In genomic region chr17:35914975-35915374, GRCm38 (mm10) we compare ENCODE assay signal across 9 mouse cellular contexts. TPM values are rescaled to one million over a fixed set of nuclear protein-coding genes. Genes with fewer than 3 reads are reported as not detected.
DNase-seq lines count a peak whose midpoint lies in the region; ATAC-seq and TF ChIP-seq lines count a peak whose summit lies in the region.
"Had no signal": no experiment of that assay in that cellular context is flagged by ENCODE, and none has a peak within 500 bp of the region (broad histone marks: within the 10 kb centered on the region; RNA-seq: fewer than 3 reads in every experiment).

No protein-coding gene starts in this region.

- H3K27me3 ChIP-seq in kidney, embryonic 15.5 days: no peaks in the 10 kb centered on the region
- no peaks in the 10 kb centered on the region for H3K27me3 ChIP-seq in intestine, embryonic 14.5 days (replicated peaks; ENCODE audit: control insufficient read depth, insufficient read depth, low read length)
- no peaks in the 10 kb centered on the region for H3K27me3 ChIP-seq in midbrain, postnatal 0 days (ENCODE audit: insufficient read depth, low read length)

- H3K9ac ChIP-seq in kidney, embryonic 15.5 days: no peak overlapping the region
- H3K9ac ChIP-seq in intestine, embryonic 14.5 days (ENCODE audit: low read length): no peak overlapping the region; the same call in 1 of the 2 replicates
- H3K9ac ChIP-seq in midbrain, postnatal 0 days (replicated peaks; ENCODE audit: low read length, poor library complexity, severe bottlenecking): no peak overlapping the region

- no peak for TF ChIP-seq POLR2A in bone marrow macrophage, adult 2 months (IDR thresholded peaks at IDR 0.05; ENCODE audit: borderline replicate concordance, low read depth, low read length)

- ATAC-seq in kidney, embryonic 15.5 days (replicated peaks; ENCODE audit: low FRiP score): no peak
- no peak for ATAC-seq in intestine, embryonic 14.5 days (replicated peaks; ENCODE audit: low FRiP score, low TSS enrichment, low read depth)
- no peak for ATAC-seq in midbrain, postnatal 0 days (ENCODE audit: low FRiP score)

- H3K36me3 ChIP-seq in kidney, embryonic 15.5 days: peaks cover 39% of the 10 kb centered on the region
- peaks cover 44% of the 10 kb centered on the region for H3K36me3 ChIP-seq in intestine, embryonic 14.5 days (ENCODE audit: control insufficient read depth, insufficient read depth, low read length)
- H3K36me3 ChIP-seq in midbrain, postnatal 0 days (ENCODE audit: insufficient read depth, low read length): no peaks in the 10 kb centered on the region

- 86% methylated on average over 6 of the region's 6 CpGs for WGBS in kidney, embryonic 15.5 days
- WGBS in intestine, embryonic 14.5 days: 80% methylated on average over 6 of the region's 6 CpGs
- 83% methylated on average over 6 of the region's 6 CpGs for WGBS in midbrain, postnatal 0 days

- H3K9me3 ChIP-seq in kidney, embryonic 15.5 days (replicated peaks): no peaks in the 10 kb centered on the region
- H3K9me3 ChIP-seq in intestine, embryonic 14.5 days (ENCODE audit: control insufficient read depth, low read length): no peaks in the 10 kb centered on the region
- no peaks in the 10 kb centered on the region for H3K9me3 ChIP-seq in midbrain, postnatal 0 days (ENCODE audit: low read length)

- DNase-seq in kidney, postnatal 4 days: no peak
- no peak for DNase-seq in intestine, embryonic 14.5 days (ENCODE audit: low spot score)
- DNase-seq in midbrain, postnatal 0 days (ENCODE audit: low spot score): no peak
- no peak for DNase-seq in embryo, embryonic 10.5 days (ENCODE audit: low spot score)
- no peak for DNase-seq in layer of hippocampus, postnatal 14 days (ENCODE audit: low spot score in 2 of 2)
- no peak for DNase-seq in embryo, embryonic 11 days
- DNase-seq: gastrocnemius, postnatal 25 days had no signal

- H3K4me2 ChIP-seq in kidney, embryonic 15.5 days: peak overlapping the region; percentile 84
- H3K4me2 ChIP-seq in intestine, embryonic 14.5 days (ENCODE audit: low read length): peak overlapping the region; percentile 72
- H3K4me2 ChIP-seq in midbrain, postnatal 0 days (ENCODE audit: low read depth, low read length, poor library complexity, severe bottlenecking): no peak overlapping the region

- H3K4me1 ChIP-seq in kidney, embryonic 15.5 days: peaks cover 23% of the 10 kb centered on the region
- peaks cover 20% of the 10 kb centered on the region for H3K4me1 ChIP-seq in bone marrow macrophage, adult 2 months (ENCODE audit: control insufficient read depth, insufficient read depth, low read length)
- H3K4me1 ChIP-seq in intestine, embryonic 14.5 days (replicated peaks; ENCODE audit: control insufficient read depth, insufficient read depth, low read length): peaks cover 14% of the 10 kb centered on the region
- H3K4me1 ChIP-seq in midbrain, postnatal 0 days (ENCODE audit: insufficient read depth, low read length): peaks cover under 1% of the 10 kb centered on the region; the same call in 1 of the 2 replicates

- H3K4me3 ChIP-seq in kidney, embryonic 15.5 days (replicated peaks): peak overlapping the region; percentile 67
- H3K4me3 ChIP-seq in bone marrow macrophage, adult 2 months (ENCODE audit: insufficient read depth, low read length): peak overlapping the region; percentile 82
- peak overlapping the region; percentile 60; the same call in 1 of the 2 replicates for H3K4me3 ChIP-seq in intestine, embryonic 14.5 days (ENCODE audit: low read depth, low read length)
- H3K4me3 ChIP-seq in midbrain, postnatal 0 days (ENCODE audit: low read depth, low read length): no peak overlapping the region

- no peak for TF ChIP-seq CTCF in bone marrow macrophage, adult 2 months (IDR thresholded peaks at IDR 0.05; ENCODE audit: low read depth, low read length)
- TF ChIP-seq CTCF in midbrain, postnatal 0 days (IDR thresholded peaks at IDR 0.05): peak; percentile 28; the same call in 1 of the 2 replicates

- no peak overlapping the region for H3K27ac ChIP-seq in kidney, embryonic 15.5 days
- 0 out of 2 replicates have a peak overlapping the region, but pooled peaks have one; percentile 61 for H3K27ac ChIP-seq in bone marrow macrophage, adult 2 months (ENCODE audit: insufficient read depth, low read depth, low read length)
- no peak overlapping the region for H3K27ac ChIP-seq in intestine, embryonic 14.5 days (ENCODE audit: low read depth)
- no peak overlapping the region for H3K27ac ChIP-seq in midbrain, postnatal 0 days (ENCODE audit: low read depth, low read length)

RNA-seq across cellular contexts. Expression of gene Mrps18b, which starts 1.2 kb away (rescaled TPM):
- polyA plus RNA-seq in kidney, embryonic 15.5 days (2015; fragmentation: Nextera tagmentation; extraction: Ambion mirVana): 88.9 and 89.4 TPM in 2 replicates
- polyA plus RNA-seq in bone marrow macrophage, adult 2 months (2012; ENCODE audit: insufficient read depth, insufficient read length, missing spikeins): 21.0 and 29.4 TPM in 2 replicates
- 119 and 128 TPM in 2 replicates for polyA plus RNA-seq in intestine, embryonic 14.5 days (2014; fragmentation: Nextera tagmentation; extraction: Ambion mirVana)
- total RNA-seq in midbrain, postnatal 0 days (2014; rRNA removed): 37.2 and 46.6 TPM in 2 replicates
- polyA plus RNA-seq in midbrain, postnatal 0 days (2015; fragmentation: Nextera tagmentation; extraction: Ambion mirVana): 55.7 and 57.4 TPM in 2 replicates
- 10 to 100 TPM; 41.2 to 42.7 TPM for total RNA-seq in layer of hippocampus, postnatal 14 days (2021)

RNA-seq across cellular contexts. Expression of gene Ppp1r10, which starts 1.3 kb away (rescaled TPM):
- polyA plus RNA-seq in kidney, embryonic 15.5 days (2015; fragmentation: Nextera tagmentation; extraction: Ambion mirVana): 47.5 and 47.6 TPM in 2 replicates
- 36.0 and 46.0 TPM in 2 replicates for polyA plus RNA-seq in bone marrow macrophage, adult 2 months (2012; ENCODE audit: insufficient read depth, insufficient read length, missing spikeins)
- 33.8 and 34.0 TPM in 2 replicates for polyA plus RNA-seq in intestine, embryonic 14.5 days (2014; fragmentation: Nextera tagmentation; extraction: Ambion mirVana)
- 39.3 and 52.8 TPM in 2 replicates for total RNA-seq in midbrain, postnatal 0 days (2014; rRNA removed)
- 23.0 and 24.8 TPM in 2 replicates for polyA plus RNA-seq in midbrain, postnatal 0 days (2015; fragmentation: Nextera tagmentation; extraction: Ambion mirVana)
- 10 to 100 TPM; 68.3 to 74.5 TPM for total RNA-seq in layer of hippocampus, postnatal 14 days (2021)

RNA-seq across cellular contexts. Expression of gene Atat1, which starts 5.1 kb away (rescaled TPM):
- 86.5 and 91.6 TPM in 2 replicates for polyA plus RNA-seq in kidney, embryonic 15.5 days (2015; fragmentation: Nextera tagmentation; extraction: Ambion mirVana)
- polyA plus RNA-seq in bone marrow macrophage, adult 2 months (2012; ENCODE audit: insufficient read depth, insufficient read length, missing spikeins): 22.7 and 23.8 TPM in 2 replicates
- 68.5 and 76.3 TPM in 2 replicates for polyA plus RNA-seq in intestine, embryonic 14.5 days (2014; fragmentation: Nextera tagmentation; extraction: Ambion mirVana)
- total RNA-seq in midbrain, postnatal 0 days (2014; rRNA removed): 199 and 216 TPM in 2 replicates
- 326 and 332 TPM in 2 replicates for polyA plus RNA-seq in midbrain, postnatal 0 days (2015; fragmentation: Nextera tagmentation; extraction: Ambion mirVana)
- 10 to 100 TPM; 82.6 to 87.1 TPM for total RNA-seq in layer of hippocampus, postnatal 14 days (2021)

RNA-seq across cellular contexts. Expression of gene 2310061I04Rik, which starts 17.7 kb away (rescaled TPM):
- polyA plus RNA-seq in kidney, embryonic 15.5 days (2015; fragmentation: Nextera tagmentation; extraction: Ambion mirVana): 31.2 and 34.7 TPM in 2 replicates
- 36.9 and 39.3 TPM in 2 replicates for polyA plus RNA-seq in bone marrow macrophage, adult 2 months (2012; ENCODE audit: insufficient read depth, insufficient read length, missing spikeins)
- 26.7 and 30.6 TPM in 2 replicates for polyA plus RNA-seq in intestine, embryonic 14.5 days (2014; fragmentation: Nextera tagmentation; extraction: Ambion mirVana)
- 43.5 and 47.7 TPM in 2 replicates for total RNA-seq in midbrain, postnatal 0 days (2014; rRNA removed)
- 88.3 and 89.3 TPM in 2 replicates for polyA plus RNA-seq in midbrain, postnatal 0 days (2015; fragmentation: Nextera tagmentation; extraction: Ambion mirVana)
- 10 to 100 TPM; 61.8 to 71.4 TPM for total RNA-seq in layer of hippocampus, postnatal 14 days (2021)

RNA-seq across cellular contexts. Expression of gene Dhx16, which starts 35.4 kb away (rescaled TPM):
- 40.9 and 42.4 TPM in 2 replicates for polyA plus RNA-seq in kidney, embryonic 15.5 days (2015; fragmentation: Nextera tagmentation; extraction: Ambion mirVana)
- 57.5 and 77.6 TPM in 2 replicates for polyA plus RNA-seq in bone marrow macrophage, adult 2 months (2012; ENCODE audit: insufficient read depth, insufficient read length, missing spikeins)
- polyA plus RNA-seq in intestine, embryonic 14.5 days (2014; fragmentation: Nextera tagmentation; extraction: Ambion mirVana): 37.2 and 46.1 TPM in 2 replicates
- 26.7 and 27.7 TPM in 2 replicates for total RNA-seq in midbrain, postnatal 0 days (2014; rRNA removed)
- 23.6 and 25.1 TPM in 2 replicates for polyA plus RNA-seq in midbrain, postnatal 0 days (2015; fragmentation: Nextera tagmentation; extraction: Ambion mirVana)
- 10 to 100 TPM; 30.3 to 33.6 TPM for total RNA-seq in layer of hippocampus, postnatal 14 days (2021)
